Mouse (Mus musculus) adipose tissue, adult 10 weeks (tissue): ENCODE measurements around the gene BC030870. TPM values are rescaled to one million over a fixed set of nuclear protein-coding genes. Genes with fewer than 3 reads are reported as not detected.

Experiments used
- polyA plus RNA-seq: library from polyadenylated mRNA; stranded (reverse); fragments of 350-450 nt; fragmentation: Illumina TruSeq; extraction: RNeasy Lipid Tissue Mini Kit (QIAGEN cat#74804); gene quantifications from one replicate; pipeline ENCODE4 v1.2.3, GENCODE M21; 2014; ENCODE audit warnings: low read depth, low replicate concordance

The BC030870 gene
- not detected for polyA plus RNA-seq

GRCm38 (mm10) chr8:65129199-65129788 lies at the start of gene BC030870:
Gene BC030870, minus strand, starts transcription at chr8:65129563.

GRCm38 (mm10) chr8:65074733-65075132 lies 54.6 kb downstream of the BC030870 start, which contains the start of gene Gm10663:
Gene Gm10663, plus strand, starts transcription at chr8:65075033.

DNA sequence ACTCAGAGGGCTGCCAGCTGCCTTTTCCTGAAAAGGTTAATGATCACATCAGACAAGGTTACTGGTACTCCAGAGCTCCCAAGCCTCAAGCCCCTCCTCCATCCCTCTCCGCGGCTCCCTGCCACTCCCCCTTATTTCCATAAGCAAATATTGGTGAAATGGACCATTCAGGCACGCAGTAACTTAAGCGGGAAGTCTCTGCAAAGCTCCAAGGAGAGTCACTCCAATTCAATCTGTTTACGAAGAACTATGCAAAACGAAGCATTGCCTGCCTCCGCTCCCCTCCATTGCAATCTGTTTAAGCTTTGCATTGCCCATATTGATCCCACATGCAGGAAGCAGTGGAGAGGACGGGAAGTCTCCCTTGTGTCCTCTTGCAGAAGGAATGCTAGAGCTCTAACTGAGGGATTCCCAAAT lies 92.2 kb downstream of the BC030870 start, which contains the start of gene Apela:
TSS of gene Apela (minus strand) at position 220 of the 417 bp plus-strand sequence.

Other genes with a start within 250 kb of the BC030870 start
- 34.6 TPM for gene Tmem192, start 182.4 kb downstream of the BC030870 start, polyA plus RNA-seq
- not detected for gene Trim75, start 141.7 kb downstream of the BC030870 start, polyA plus RNA-seq
- gene Trim61, start 111.0 kb downstream of the BC030870 start, polyA plus RNA-seq, result not detected
- gene Trim60, start 111.0 kb downstream of the BC030870 start, polyA plus RNA-seq, result not detected
- gene Apela, start 92.2 kb downstream of the BC030870 start, polyA plus RNA-seq, result not detected
- gene Gm10663, start 54.5 kb downstream of the BC030870 start, polyA plus RNA-seq, result not detected